Mouse (Mus musculus): ENCODE data around the gene Cfap74.
A peak's percentile ranks its signal among the peaks of the same experiment; 100 is the strongest.
"Not testable (repeated sequence)": the region's sequence is repeated elsewhere in the genome, so short reads cannot be mapped to it uniquely, and the experiment has no call there.

Cfap74 gene

DNA sequence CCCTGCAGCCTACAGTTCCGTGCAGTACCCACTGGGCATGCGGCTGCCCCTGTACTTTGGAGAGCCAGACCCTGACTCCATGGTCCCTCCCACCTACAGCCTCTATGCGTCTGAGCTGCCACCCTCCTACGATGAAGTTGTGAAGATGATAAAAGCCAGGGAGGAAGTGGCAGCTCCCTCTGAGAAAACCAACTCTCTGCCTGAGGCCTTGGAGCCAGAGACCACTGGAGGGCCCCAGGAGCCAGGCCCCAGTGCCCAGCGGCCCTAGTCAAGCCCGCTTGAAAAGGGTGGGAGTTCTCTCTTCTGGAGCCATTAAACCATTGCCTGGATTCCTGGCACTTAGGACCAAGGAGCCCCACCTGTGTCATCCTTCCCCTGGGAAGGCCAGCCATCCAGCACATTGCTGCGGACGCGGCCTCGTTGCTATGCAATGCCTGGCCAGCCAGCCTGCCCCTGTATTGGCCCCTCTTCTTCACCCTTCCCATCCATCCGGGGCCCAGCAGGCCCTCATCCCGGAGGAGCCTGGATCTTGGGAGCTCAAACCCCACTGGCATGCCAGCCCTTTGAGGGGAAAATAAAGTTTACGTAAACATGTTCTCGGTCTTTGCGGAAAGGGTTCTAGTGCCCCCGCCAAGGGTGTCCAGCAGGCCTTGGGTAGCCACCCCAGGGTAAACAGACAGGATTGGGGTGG lies 61.4 kb downstream of the Cfap74 start:
- DNase-seq = no peak

DNA sequence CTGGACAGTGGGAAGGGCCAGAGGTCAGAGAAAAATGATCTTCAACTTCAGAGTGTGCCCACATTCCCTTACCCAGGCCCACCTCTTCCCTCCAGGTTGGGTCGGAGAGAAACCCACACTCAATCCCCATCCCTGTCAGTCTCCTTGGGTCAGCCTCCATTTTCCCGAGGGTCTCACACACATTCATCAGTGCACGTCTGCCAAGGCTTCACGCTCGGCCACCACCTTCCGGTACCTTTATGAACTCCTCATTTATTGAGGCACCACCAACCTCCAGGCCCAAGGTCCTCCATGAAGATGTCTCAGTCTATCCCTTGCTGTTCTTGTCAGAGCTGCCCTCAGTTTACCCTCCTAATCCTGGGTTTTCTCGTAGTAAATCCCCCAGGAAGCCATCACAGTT lies 62.0 kb downstream of the Cfap74 start:
- no peak for DNase-seq

DNA sequence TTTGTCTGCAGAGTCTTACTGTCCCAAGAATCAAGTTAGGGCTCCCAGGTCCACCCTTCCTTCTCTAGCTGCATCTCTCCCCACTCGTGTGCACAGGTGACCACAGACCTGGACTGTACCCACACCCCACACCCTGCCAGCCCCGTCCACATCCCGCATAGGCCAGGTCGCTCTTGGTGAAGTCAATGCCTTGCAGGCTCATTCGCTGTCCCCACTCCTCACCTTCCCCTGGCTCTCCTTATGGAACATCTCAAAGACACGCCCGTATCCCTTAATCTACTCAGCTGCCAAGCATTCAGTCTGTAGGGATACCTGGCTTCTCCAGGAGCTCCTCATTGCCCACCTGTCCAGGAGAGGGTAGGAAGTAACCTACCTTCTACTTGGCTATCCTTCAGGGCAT lies 62.4 kb downstream of the Cfap74 start:
- no peak for DNase-seq

DNA sequence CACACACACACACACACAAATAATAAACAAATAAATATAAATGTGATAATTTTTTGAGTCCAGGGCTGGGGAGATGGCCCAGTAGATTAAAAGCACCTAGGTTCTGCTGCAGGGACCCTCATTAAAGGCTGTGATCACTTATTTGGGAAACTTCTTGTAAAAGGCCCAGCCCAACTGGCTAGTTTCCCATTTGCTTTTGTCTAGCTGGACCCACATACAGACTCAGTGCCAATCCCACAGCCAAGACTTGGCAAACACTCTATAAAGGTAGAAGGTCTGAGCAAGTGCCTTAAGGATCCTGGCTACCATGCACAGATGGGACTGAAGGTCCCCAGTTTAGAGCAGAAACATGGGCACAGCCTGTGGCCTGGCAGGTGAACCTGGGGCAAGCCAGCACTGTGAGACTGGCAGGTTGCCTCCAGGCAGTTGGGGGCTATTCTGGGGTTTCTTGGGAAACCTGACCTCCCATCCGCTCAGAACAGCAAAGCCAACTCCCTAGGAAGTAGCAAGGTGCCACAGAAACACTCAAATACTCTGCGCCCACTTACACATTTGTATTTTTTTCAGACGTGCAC lies 63.8 kb downstream of the Cfap74 start:
- DNase-seq = no peak

DNA sequence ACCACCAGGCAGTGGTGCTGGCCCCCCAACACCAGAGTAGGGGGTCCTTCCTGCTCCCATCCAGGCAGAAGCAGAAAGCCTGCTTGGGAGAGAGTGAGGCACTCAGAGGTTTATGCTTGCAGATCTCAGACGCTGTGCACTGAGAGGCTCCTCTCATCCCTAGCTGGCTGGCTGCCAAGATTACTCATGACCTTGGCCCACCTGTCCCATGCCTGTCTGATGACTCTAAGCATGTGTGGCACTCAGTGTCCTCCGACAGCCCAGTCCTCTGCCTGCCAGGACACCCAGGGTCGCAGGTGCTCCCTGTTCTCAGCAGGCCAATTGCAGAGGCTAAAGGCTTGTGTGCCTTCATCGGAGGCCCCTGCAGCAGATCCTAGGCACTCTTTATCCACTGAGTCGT lies 64.3 kb downstream of the Cfap74 start:
- DNase-seq = no peak

DNA sequence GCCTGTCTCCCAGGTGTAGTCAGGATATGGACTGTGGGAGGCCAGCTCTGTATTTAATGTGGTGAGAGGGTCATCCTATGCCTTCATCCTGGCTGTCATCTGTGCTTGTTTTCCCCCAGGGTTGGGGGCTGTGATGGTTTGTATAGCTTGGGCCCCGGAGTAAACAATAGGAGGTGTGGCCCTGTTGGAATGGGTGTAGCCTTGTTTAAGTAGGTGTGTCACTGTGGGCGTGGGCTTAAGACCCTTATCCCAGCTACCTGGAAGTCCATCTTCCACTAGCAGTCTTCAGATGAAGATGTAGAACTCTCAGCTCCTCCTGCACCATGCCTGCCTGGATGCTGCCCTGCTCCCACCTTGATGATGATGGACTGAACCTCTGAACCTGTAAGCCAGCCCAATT lies 64.8 kb downstream of the Cfap74 start:
- DNase-seq = not testable (repeated sequence)

DNA sequence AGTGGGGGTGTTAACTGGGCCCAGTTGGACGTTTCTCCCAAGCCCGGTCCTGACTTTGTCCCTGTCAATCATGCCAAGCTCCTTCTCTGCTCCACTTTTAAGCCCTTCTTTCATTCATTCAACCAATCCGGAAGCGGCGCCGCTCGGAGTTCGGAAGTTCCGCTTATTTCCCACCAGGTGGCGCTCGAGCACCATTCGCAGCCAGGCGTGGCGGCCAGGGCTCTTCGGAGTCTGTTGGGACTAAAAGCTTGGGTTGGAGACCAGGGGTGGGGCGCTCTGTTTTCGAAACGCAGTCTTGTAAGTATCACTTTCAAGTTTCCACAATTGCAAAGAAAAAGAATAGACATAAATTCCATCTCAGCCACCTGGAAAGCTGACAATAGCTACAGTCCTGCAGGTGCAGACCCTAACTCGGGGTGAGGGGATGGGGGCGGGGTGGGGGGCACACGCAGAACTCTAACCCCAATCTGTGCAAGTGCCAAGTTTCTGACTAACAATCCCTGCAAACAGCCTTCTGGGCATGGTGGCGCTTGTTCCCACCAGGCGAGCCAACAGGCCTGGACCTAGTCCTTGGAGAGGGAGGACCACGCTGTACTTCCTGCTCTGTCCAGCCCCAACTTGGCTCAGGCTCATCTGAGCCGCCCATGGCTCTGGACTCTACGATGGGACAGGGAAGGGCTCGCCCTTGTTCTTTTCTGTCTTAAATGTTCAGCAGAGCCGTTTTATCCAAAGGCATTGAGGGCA lies 72.6 kb downstream of the Cfap74 start:
- DNase-seq = peak; percentile 85

DNA sequence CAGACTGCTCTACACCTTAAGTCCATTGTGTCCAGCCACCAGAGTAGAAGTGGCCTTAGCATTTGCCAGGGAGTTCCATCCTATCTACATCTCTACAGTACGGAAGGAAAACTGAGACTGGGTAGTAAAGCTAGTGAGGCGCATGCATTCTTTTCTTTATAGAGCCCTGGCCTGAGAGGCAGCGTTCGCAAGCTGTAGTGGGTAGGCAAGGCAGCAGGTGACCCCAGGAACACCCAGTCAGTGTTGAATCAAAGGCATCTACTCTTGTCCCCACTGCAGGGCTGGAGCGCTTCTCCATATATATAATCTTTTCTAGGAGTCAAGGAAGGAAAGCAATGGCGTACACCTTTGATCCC lies 73.1 kb downstream of the Cfap74 start:
- DNase-seq = no peak

DNA sequence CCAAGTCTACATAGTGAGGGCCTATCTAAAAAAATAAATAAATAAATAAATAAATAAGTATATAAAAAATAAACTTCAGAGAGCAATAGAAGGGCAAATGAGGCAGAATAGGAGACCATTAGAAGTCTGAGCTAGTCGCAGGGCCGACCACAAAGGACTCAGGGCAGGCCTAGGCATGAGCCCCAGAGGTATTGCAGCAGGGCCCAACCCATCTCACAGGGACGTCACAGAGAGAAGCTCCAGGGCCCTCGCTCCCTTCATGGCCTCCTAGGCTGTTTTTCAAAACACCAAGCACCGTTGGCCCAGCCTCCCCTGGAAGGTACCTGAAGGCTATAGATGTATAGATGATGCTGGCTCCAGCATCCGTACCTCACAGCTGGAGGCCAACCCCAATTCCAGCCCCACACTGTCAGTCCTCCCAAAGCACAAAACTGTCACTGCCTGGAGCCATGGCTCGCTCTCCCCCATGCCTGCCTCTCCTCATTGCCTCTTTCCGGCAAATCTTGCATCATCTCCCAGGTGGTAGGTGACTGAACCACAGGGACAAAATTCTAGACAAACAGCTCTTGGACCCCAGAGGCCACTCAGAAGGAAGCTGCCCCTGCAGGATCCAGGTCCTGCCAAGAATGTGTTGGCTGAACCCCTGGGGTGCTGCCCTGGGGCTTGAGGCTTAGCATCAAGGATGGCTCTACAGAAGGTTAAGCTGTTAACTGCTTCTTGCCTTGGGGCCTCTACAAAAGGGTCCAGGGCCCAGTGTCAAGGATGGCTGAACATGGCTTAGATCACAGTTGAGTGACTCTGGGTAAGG lies 73.9 kb downstream of the Cfap74 start:
- DNase-seq = no peak

DNA sequence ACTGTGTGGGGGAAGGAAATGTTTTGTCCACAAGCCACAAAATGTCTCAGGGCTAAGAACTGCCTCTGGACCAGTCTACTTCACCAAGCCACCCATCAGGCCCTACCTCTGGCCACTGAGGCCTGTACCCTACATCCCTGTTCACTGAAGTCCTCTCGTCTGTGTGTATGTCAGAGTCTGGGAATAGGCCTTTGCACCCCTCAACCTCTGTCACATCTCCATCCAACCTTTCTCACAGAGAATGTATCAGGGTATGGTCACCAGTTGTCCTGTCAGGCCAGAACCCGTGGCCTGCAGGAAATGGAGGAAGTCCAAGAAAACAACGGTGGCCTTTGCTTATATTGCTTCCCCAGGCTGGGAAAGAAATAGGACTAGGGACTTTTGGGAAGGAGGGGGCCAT lies 76.5 kb downstream of the Cfap74 start:
- no peak for DNase-seq

DNA sequence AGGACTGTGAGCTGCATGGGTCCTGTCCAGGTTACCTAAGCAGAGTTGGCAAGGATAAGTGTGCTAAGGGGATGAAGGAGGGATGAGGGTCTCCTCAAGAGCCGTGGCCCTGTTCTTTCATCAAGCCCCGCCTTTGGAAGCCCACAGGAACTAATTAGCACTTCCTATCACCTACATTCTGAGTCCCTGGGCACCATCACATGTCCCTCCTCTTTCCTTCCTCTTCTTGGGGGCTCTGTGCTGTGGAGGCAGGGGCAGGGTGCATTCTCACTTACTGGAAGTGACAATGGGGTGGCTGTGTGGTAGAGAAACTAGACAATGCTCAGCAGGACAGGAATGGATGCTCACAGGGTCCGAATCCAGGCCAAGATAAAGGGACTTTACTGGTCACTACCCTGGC lies 78.8 kb downstream of the Cfap74 start:
- DNase-seq = no peak

DNA sequence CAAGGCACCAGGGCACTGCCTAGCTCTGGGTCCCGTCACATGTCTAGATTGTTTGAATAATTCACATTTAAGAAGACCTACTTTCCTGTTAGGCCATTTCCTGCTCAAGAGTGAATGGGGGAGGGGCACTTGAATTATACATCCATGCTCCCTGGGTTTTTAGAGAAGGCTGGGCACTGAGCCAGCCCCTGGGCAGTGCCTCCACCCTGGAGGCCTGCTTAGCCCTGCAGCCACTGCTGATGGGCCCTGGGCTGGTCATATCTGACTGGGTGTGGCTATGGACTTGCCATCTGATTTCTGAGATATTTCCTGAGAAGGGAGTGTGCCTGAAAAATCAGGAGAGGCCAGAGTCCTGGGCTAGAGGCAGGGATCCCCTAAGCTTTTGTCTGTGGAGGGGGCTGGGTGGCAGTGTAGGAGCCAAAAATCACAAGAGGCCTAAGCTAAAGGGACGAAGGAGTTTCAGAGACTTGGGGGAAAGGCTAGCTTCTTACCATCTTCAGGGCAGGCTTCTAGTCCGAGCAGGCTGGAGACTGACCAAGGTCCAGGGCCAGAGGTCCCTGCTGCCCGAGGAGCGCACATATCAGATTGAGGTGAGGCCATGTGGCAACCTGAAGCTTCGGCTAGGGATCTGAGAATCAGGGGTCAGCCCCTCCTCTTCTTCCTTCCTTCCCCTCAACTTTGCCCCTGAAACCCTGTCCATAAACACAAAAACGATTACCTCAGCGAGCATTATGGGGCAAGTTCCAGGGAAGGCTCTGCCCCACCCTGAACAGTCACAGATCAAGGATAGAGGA lies 79.4 kb downstream of the Cfap74 start:
- no peak for DNase-seq

DNA sequence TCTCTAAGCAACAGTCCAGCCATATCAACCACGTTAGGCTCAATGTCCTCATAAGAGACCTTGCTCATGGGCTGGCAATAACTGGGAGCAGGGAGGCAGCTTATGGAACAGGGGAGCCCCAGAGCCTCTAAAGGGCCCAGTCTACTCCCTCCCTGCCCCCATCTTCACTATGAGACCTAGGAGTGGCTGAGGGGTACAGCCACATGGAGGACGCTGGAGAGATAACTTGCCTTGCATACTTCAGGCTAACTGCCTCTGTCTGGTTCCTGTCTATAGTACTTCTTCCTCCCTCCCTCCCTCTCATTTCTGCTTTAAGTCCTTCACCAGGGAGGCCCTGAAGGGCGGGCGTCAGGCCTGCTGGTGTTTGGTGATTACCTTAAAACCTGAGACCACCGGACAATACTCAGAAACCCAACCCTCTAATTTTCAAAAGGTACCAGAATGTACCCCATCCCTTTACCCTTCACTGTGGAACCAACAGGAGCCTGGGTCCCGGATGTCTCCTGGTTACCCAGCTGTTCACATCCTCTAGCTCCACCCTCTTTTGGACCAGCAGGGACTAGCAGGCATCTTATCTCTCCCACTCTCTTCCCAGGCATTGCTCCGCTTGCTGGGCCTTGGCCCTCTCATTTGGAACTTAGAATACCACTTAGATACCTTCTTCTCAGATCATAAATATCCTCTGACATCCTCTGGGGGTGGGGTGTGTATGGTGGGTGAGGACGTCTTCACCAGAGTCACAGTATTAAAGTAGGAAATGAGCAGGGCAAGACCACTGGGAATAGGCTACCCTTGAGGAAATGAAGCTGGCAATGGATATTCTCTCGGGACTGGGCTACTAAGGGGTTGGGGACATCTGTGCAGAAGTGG lies 80.3 kb downstream of the Cfap74 start:
- DNase-seq = no peak

DNA sequence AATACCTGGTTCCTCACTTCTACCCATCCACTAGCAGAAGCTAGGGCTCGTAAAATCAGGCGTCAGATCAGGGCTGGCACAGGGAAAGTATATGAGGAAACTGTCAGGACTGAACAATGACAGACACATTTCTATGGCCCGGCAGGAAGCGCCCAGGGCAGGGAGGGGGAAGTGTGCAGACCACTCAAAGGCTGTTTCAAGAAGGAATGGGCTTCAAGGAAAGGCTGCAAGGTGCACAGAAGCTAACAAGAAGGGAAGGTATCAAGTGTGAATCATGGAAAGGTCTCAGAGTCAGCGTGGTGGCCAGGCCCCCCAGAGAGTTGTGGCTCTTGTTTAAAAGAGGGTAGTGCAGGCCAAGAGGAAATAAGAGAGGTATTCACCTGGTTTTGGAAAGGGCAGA lies 81.5 kb downstream of the Cfap74 start:
- DNase-seq = no peak

DNA sequence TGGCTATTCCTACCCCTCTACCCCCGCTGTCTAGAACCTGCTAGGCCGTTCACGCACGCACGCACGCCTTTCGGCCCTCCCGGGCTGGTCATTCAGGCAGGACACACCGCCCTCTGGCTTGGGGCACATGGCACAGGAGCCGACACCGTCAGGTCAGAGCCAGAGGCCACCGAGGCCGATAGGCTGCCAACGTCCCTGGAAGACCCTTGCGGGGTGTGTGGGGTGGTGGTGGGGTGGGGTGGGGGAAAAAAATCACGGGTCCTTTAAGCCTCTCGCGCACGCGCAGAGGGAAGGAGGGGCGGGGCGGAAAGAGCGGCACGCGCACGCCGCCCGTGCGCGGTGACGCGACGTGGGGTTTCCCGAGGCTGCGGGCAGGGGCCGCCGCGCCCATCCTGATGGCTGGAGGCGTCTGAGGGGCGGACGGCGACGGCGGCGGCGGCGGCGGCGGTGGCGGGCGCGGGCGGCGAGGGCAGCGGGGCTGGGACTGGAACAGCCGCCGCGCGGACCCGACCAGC lies 82.1 kb downstream of the Cfap74 start, which contains the start of gene Gnb1:
Gene Gnb1, plus strand, starts transcription at position 372 of the 515 bp plus-strand sequence.
- DNase-seq = peak; percentile 95

DNA sequence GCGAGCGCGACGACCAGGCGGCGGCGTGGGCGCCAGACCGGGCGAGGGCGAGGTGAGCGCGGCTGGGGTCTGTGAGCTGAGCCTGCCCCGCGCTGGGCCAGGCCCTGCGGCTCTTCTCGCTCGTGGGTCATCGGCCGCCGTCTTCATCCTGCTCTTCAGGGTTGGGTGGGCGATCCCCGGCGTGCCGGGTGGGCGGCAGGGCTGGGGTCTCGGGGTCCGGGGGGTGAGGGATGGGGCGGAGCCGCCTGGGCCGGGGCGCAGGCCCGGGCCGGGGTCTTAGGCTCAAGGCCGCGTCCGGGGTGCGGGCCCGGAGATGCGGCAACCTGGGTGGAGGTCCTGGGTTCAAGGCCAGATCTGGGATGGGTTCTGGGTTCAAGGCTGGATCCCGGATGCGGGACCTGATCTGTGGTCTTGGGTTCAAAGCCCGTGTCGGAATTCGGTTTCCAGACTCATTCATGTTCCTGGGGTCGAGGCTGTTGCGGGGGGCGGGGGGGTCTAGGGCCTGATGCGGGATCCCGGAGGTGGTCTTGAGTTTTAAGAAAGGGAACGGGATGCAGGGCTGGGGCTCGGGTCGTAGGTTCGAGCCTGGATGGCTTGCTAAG lies 82.6 kb downstream of the Cfap74 start:
- peak; percentile 48 for DNase-seq

DNA sequence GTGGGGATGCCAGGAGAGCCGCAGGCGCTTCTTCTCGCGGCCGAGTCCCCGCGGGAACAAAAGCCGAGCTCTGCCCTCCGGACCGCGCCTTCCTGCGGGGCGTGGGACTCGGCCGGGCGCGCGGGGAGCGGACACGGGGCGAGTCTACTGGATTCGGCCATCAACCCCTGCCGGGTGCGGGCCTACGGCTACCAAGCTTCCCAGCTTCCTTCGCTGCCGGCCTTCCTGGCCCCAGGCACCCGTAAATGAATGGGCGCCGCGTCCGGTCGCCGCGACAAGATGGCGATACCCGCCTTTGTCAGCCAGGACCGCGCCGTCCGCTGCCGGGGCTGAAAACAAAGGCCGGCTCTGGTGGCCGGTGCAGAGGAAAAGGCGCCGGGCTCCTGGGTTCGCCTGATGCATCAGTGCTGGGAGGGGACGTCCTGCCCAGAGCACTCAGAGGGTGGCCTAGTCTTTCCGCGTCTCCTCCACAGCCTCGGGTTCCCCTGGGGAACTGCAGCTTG lies 83.2 kb downstream of the Cfap74 start:
- DNase-seq = peak; percentile 52

DNA sequence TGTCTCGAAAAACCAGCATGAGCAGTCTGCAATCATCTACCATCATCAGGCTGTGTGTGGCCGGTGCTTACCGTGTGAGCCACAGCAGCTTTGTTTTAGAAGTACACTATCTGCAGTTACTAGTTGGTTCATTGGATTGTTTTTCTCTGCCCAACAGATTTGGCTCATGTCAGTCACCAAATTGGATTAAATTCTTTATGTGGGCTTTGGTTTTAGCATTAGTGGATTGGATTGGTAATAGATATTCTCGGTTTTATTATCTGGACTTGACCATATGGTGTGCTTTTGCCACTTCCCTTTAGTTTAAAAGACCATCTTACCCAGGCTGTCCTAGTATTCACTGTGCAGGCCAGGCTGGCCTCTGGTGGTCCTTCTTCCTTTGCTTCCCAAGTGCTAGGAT lies 85.9 kb downstream of the Cfap74 start:
- DNase-seq = no peak

DNA sequence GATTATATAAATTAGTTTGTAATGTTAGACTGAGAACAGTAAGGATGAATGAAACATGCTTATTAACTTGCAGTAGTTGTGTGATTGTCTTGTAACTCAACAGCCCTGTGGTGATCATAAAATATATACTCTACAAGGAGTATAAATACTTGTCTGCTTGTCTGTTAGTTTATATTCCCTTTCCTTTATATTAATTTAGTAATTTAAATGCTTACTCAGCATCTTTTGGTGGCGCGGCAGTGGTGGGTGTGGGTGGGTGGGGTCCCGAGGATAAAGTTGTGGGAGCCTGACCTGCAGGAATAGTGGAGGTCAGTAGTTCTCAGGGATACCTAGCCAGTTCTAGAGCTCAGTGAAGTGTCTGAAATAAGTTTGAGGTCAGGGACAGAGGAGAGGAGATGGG lies 89.0 kb downstream of the Cfap74 start:
- no peak for DNase-seq

DNA sequence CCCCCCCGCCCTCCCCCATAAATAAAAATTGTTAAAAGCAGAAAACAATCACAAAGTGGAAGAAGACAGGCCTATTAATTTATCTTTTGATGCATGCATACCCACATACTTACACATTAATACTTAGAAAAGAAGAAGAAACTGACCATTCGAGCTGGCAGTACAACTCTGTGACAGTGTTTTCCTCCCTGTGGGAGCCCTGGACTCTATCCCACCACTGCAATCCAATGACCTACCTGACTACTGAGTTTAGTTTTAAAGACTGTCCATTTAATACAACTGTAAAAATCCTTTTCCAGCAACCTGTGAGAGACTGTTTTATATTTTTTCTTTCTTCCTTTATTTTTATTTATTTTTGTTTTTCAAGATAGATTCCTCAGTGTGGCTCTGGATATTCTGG lies 92.1 kb downstream of the Cfap74 start:
- DNase-seq = no peak

DNA sequence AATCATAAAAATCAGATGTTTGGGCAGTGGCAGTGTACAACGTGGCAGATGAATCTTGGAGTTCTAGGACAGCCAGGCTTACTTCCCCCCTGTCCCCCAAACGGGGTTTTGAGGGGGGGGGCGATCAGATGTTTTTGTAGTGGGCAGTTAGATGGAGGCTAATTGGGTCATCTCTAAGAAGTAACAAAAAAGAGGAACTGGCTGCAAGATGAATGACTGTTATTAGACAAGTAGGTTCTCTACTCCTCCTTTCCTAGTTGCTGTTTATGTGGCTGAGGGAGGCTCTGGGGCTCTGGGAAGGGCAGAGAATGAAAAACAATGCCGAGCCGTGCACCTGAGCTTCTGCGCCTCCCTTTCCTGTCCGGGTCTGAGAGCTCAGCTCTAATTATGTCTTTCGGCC lies 96.1 kb downstream of the Cfap74 start:
- peak; percentile 16 for DNase-seq
